Mouse (Mus musculus) neural tube, embryonic 11.5 days (tissue): ENCODE measurements around the gene Gm8212. TPM values are rescaled to one million over a fixed set of nuclear protein-coding genes. Genes with fewer than 3 reads are reported as not detected.
"Not testable (repeated sequence)": the region's sequence is repeated elsewhere in the genome, so short reads cannot be mapped to it uniquely, and the experiment has no call there.

Experiments used
- ATAC-seq: fragments of 200-750 bp; cut with Nextera tagmentation; 2 replicates; pipeline ENCODE4 v1.8.0; 2017; ENCODE audit warnings: moderate number of reproducible peaks, mild to moderate bottlenecking, moderate TSS enrichment, moderate library complexity; ENCODE audit not compliant: insufficient read depth, low FRiP score, low TSS enrichment
- DNase-seq: peaks from one replicate; pipeline ENCODE4 v3.0.0-alpha.2; 2015; ENCODE audit warnings: low spot score
- H3K27ac ChIP-seq: fragments of 300-500 bp; sonication (generic); 2 replicates; pipeline ENCODE4 v1.5.1; 2014; ENCODE audit warnings: low read depth, mild to moderate bottlenecking, low read length
- H3K27me3 ChIP-seq: fragments of 300-500 bp; sonication (generic); 2 replicates; pipeline ENCODE4 v1.6.1; 2014; ENCODE audit warnings: mild to moderate bottlenecking, low read length, mixed read lengths; ENCODE audit not compliant: control insufficient read depth, insufficient read depth
- H3K36me3 ChIP-seq: fragments of 300-500 bp; sonication (generic); 2 replicates; pipeline ENCODE4 v1.6.1; 2014; ENCODE audit warnings: mild to moderate bottlenecking, low read length, moderate library complexity, mixed read lengths; ENCODE audit not compliant: control insufficient read depth, insufficient read depth
- H3K4me1 ChIP-seq: fragments of 300-500 bp; sonication (generic); 2 replicates; pipeline ENCODE4 v1.6.1; 2014; ENCODE audit warnings: low read length, mixed read lengths; ENCODE audit not compliant: control insufficient read depth, insufficient read depth
- H3K4me2 ChIP-seq: fragments of 300-500 bp; sonication (generic); 2 replicates; pipeline ENCODE4 v1.6.1; 2014; ENCODE audit warnings: low read depth, mild to moderate bottlenecking, moderate library complexity
- H3K4me3 ChIP-seq: fragments of 300-500 bp; sonication (generic); 2 replicates; pipeline ENCODE4 v1.5.1; 2014; ENCODE audit warnings: low read depth, low read length
- H3K9ac ChIP-seq: fragments of 300-500 bp; sonication (generic); 2 replicates; pipeline ENCODE4 v1.6.1; 2014; ENCODE audit warnings: mild to moderate bottlenecking, low read length
- H3K9me3 ChIP-seq: fragments of 300-500 bp; sonication (generic); 2 replicates; pipeline ENCODE4 v1.6.1; 2016; ENCODE audit warnings: low read length; ENCODE audit not compliant: control insufficient read depth
- WGBS: fragments of 180-500 bp; shearing (Covaris S2); extraction: QIAGEN DNeasy Blood & Tissue Kit; methylation state at CpG from one replicate; pipeline ENCODE4 v1.1.7; 2014; 5-methylcytosine and 5-hydroxymethylcytosine counted together
- polyA plus RNA-seq: library from polyadenylated mRNA; unstranded; fragments of >200 nt; fragmentation: Nextera tagmentation; extraction: Ambion mirVana; gene quantifications from 2 replicates; pipeline ENCODE4 v1.2.1, GENCODE M21; 2014

Gm8212 gene
- not detected in 2 replicates for polyA plus RNA-seq

- H3K9ac ChIP-seq, H3K4me1 ChIP-seq, ATAC-seq, H3K4me3 ChIP-seq, H3K9me3 ChIP-seq, DNase-seq, H3K27ac ChIP-seq, H3K27me3 ChIP-seq, H3K36me3 ChIP-seq, H3K4me2 ChIP-seq: not testable (repeated sequence)
- WGBS = 83% methylated on average over 1 of the region's 3 CpGs
Observed at GRCm38 (mm10) chr14:44197361-44197760, at the start of gene Gm8212. TSS of gene Gm8212 (plus strand) at chr14:44197661.

GRCm38 (mm10) chr14:44213154-44213553, 15.7 kb downstream of the Gm8212 start, which contains the start of gene 4930503E14Rik:
TSS of gene 4930503E14Rik (minus strand) at chr14:44213254.
- H3K4me3 ChIP-seq, H3K4me1 ChIP-seq, H3K27me3 ChIP-seq, H3K9ac ChIP-seq, H3K27ac ChIP-seq, H3K4me2 ChIP-seq, DNase-seq, ATAC-seq, H3K9me3 ChIP-seq, H3K36me3 ChIP-seq: not testable (repeated sequence)
- 95% methylated on average over 3 of the region's 3 CpGs for WGBS

- no peaks in the 10 kb centered on the region for H3K27me3 ChIP-seq
- H3K4me1 ChIP-seq = no peaks in the 10 kb centered on the region
- ATAC-seq (no peak), DNase-seq (no peak)
- WGBS = 94% methylated on average over 16 of the region's 16 CpGs
- H3K4me3 ChIP-seq = no peak overlapping the region
- no peaks in the 10 kb centered on the region for H3K9me3 ChIP-seq
- H3K36me3 ChIP-seq = no peaks in the 10 kb centered on the region
- H3K27ac ChIP-seq = no peak overlapping the region
- no peak overlapping the region for H3K4me2 ChIP-seq
- H3K9ac ChIP-seq = no peak overlapping the region
Observed at GRCm38 (mm10) chr14:44248039-44248438, 50.6 kb downstream of the Gm8212 start.

Other genes with a start within 250 kb of the Gm8212 start
- gene Ang5, start 240.6 kb upstream of the Gm8212 start, polyA plus RNA-seq = not detected in 2 replicates
- gene Ang6, start 195.4 kb upstream of the Gm8212 start, polyA plus RNA-seq = not detected in 2 replicates
- not detected in 2 replicates for gene Ear2, start 95.0 kb upstream of the Gm8212 start, polyA plus RNA-seq
- not detected in 2 replicates for gene Gm3327, start 73.8 kb upstream of the Gm8212 start, polyA plus RNA-seq
- gene 4930503E14Rik, start 15.6 kb downstream of the Gm8212 start, polyA plus RNA-seq = not detected in 2 replicates
- not detected in 2 replicates for gene Gm8220, start 87.9 kb downstream of the Gm8212 start, polyA plus RNA-seq
- gene Gm5930, start 140.9 kb downstream of the Gm8212 start, polyA plus RNA-seq = not detected in 2 replicates
- gene Gm8229, start 167.7 kb downstream of the Gm8212 start, polyA plus RNA-seq = not detected in 2 replicates
- not detected in 2 replicates for gene Gm3371, start 213.0 kb downstream of the Gm8212 start, polyA plus RNA-seq
- gene Gm8232, start 236.0 kb downstream of the Gm8212 start, polyA plus RNA-seq = not detected in 2 replicates